8 mouse cellular contexts compared by ENCODE assay signal in the genomic region with DNA sequence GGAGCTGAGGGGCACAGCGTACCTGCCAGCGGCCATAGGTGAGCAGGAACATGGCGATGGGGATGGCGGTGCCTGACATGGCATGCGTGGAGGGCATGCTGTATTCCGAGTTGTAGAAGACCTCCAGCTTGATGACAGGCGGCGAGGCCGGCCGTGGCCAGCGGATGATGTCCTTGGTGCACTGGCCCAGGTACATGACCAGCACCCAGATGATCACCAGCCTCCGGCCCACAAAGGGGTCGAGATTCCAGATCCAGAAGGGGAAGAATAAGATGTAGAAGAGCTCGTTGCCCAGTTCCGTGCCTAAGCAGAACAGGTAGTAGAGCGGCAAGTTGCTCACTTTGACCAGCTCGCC. TPM values are rescaled to one million over a fixed set of nuclear protein-coding genes. Genes with fewer than 3 reads are reported as not detected.
A peak's percentile ranks its signal among the peaks of the same experiment; 100 is the strongest.
DNase-seq lines count a peak whose midpoint lies in the region; ATAC-seq and TF ChIP-seq lines count a peak whose summit lies in the region.

No protein-coding gene starts in this region.

- under 1% methylated on average over 17 of the region's 17 CpGs for WGBS in lung, adult 2 months
- WGBS in lung, embryonic 16.5 days, result under 1% methylated on average over 17 of the region's 17 CpGs

- no peak for TF ChIP-seq POLR2A in lung, adult 2 months (IDR thresholded peaks at IDR 0.05; ENCODE audit: borderline replicate concordance, extremely low read depth, low read depth, low read length)

- H3K4me2 ChIP-seq in lung, embryonic 16.5 days (ENCODE audit: low read depth, low read length), result peak overlapping the region; percentile 98

- ATAC-seq in inflammation-experienced regulatory T-cells, adult 6 months, result peak; percentile 19
- ATAC-seq in lung, embryonic 16.5 days (ENCODE audit: low read depth), result peak; percentile 12

- TF ChIP-seq CTCF in lung, adult 2 months (IDR thresholded peaks at IDR 0.05; ENCODE audit: insufficient read depth, low read length), result no peak

- no peaks in the 10 kb centered on the region for H3K27me3 ChIP-seq in lung, embryonic 16.5 days (ENCODE audit: control insufficient read depth, insufficient read depth, low read depth, low read length)

- peak overlapping the region; percentile 70 for H3K27ac ChIP-seq in lung, embryonic 16.5 days (ENCODE audit: low read length)

- peaks cover 6% of the 10 kb centered on the region for H3K4me1 ChIP-seq in lung, adult 2 months (ENCODE audit: control insufficient read depth, insufficient read depth, low read length)
- H3K4me1 ChIP-seq in lung, embryonic 16.5 days (replicated peaks; ENCODE audit: control insufficient read depth, insufficient read depth, low read length), result peaks cover 12% of the 10 kb centered on the region

- DNase-seq in lung, adult 2 months, result no peak
- no peak for DNase-seq in lung, postnatal 10 days
- peak; percentile 30 for DNase-seq in adipocyte (ENCODE audit: low spot score)
- peak; percentile 12 for DNase-seq in fibroblast of lung, adult 2 months (ENCODE audit: low read depth)
- peak; percentile 54 for DNase-seq in retina, embryonic 14.5 days (ENCODE audit: low spot score)
- DNase-seq in left cerebral cortex, adult 8-10 months (ENCODE audit: low spot score in 2 of 2), result no peak

- no peaks in the 10 kb centered on the region for H3K9me3 ChIP-seq in lung, embryonic 16.5 days (ENCODE audit: control insufficient read depth, low read length)

- peak overlapping the region; percentile 95 for H3K9ac ChIP-seq in lung, embryonic 16.5 days (ENCODE audit: low read length)

- H3K36me3 ChIP-seq in lung, embryonic 16.5 days (ENCODE audit: control insufficient read depth, insufficient read depth, low read length), result no peaks in the 10 kb centered on the region

- H3K4me3 ChIP-seq in lung, adult 2 months (replicated peaks; ENCODE audit: extremely low read depth, low read depth, low read length), result peak overlapping the region; percentile 93
- peak overlapping the region; percentile 90 for H3K4me3 ChIP-seq in lung, embryonic 16.5 days (ENCODE audit: low read length)

RNA-seq across cellular contexts. Expression of a gene that starts 0.7 kb away (rescaled TPM):
- 31.1 and 35.2 TPM in 2 replicates for polyA plus RNA-seq in lung, adult 2 months (2012; rRNA removed)
- polyA plus RNA-seq in inflammation-experienced regulatory T-cells, adult 6 months (2017; shearing (Covaris generic)), result 10 to 100 TPM; 10.7 to 18.4 (median 12.1) TPM
- 13.4 and 15.0 TPM in 2 replicates for polyA plus RNA-seq in lung, embryonic 16.5 days (2015; fragmentation: Nextera tagmentation; extraction: Ambion mirVana)
- total RNA-seq in left cerebral cortex, adult 8-10 months (2022), result 10 to 100 TPM; 30.8 to 34.6 (median 32.8) TPM

Comparison
In these comparisons a context has a peak if more than half of its experiments do, and no peak if none do; other contexts are left out.
1. DNase-seq: peak in adipocyte (single experiment), fibroblast of lung, adult 2 months (single experiment) and retina, embryonic 14.5 days (single experiment); none in lung, adult 2 months (single experiment), lung, postnatal 10 days (single experiment) and left cerebral cortex, adult 8-10 months (0 of 2).